Mouse (Mus musculus) limb, embryonic 10.5 days (tissue): Measurements from ENCODE around the gene Acr. TPM values are rescaled to one million over a fixed set of nuclear protein-coding genes. Genes with fewer than 3 reads are reported as not detected.

ENCODE experiments used
- DNase-seq: peaks from one replicate; pipeline ENCODE4 v3.0.0-alpha.2; 2017; ENCODE audit warnings: low spot score
- H3K27ac ChIP-seq: fragments of 300-500 bp; sonication (generic); 2 replicates; pipeline ENCODE4 v1.5.1; 2016; ENCODE audit warnings: mild to moderate bottlenecking
- H3K27me3 ChIP-seq: fragments of 300-500 bp; sonication (generic); 2 replicates; pipeline ENCODE4 v1.6.1; 2016; ENCODE audit warnings: low read depth, mild to moderate bottlenecking; ENCODE audit not compliant: poor library complexity, severe bottlenecking
- H3K36me3 ChIP-seq: fragments of 300-500 bp; sonication (generic); 2 replicates; pipeline ENCODE4 v1.6.1; 2016; ENCODE audit warnings: mild to moderate bottlenecking, moderate library complexity
- H3K4me1 ChIP-seq: fragments of 300-500 bp; sonication (generic); 2 replicates; pipeline ENCODE4 v1.6.1; 2016
- H3K4me3 ChIP-seq: fragments of 300-500 bp; sonication (generic); 2 replicates; pipeline ENCODE4 v1.5.1; 2016; ENCODE audit warnings: mild to moderate bottlenecking, moderate library complexity
- H3K9me3 ChIP-seq: fragments of 300-500 bp; sonication (generic); replicated peaks from 2 replicates; pipeline ENCODE4 v1.6.1; 2016; ENCODE audit warnings: mild to moderate bottlenecking
- WGBS: fragments of 180-500 bp; shearing (Covaris S2); methylation state at CpG from one replicate; pipeline ENCODE4 v1.1.7; 2016; 5-methylcytosine and 5-hydroxymethylcytosine counted together
- polyA plus RNA-seq: library from polyadenylated mRNA; unstranded; fragments of >200 nt; fragmentation: Nextera tagmentation; extraction: Ambion mirVana; gene quantifications from 2 replicates; pipeline ENCODE4 v1.2.1, GENCODE M21; 2016

Acr gene
- 0.10 TPM in 1 of 2 replicates, not detected in the other for polyA plus RNA-seq

DNA sequence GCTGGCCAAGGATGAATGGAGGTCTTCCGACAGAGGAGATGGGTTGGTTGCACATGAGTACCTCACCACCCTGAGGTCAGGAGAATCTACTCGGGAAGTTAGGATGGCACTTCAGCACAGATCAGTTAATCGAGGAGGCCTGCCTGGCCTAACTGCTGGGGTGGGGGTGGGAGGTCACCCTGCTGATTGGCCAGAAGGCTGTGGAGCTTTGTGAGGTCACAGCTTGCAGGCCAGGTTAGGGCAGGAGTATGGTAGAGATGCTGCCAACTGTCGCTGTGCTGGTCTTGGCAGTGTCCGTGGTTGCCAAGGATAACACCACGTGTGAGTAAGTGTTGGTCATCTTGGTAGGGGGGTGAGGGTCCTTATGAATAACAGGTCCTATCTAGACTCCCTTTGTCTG lies at the start of gene Acr:
Gene Acr, plus strand, starts transcription at position 213 of the 400 bp plus-strand sequence.
- Histone ChIP-seq H3K27ac (no peak within 1 kb of the TSS), H3K4me1 (no peaks in the 10 kb centered on the region), H3K27me3 (no peaks in the 10 kb centered on the region), H3K36me3 (no peaks in the 10 kb centered on the region), H3K9me3 (no peaks in the 10 kb centered on the region), H3K4me3 (no peak within 1 kb of the TSS)
- no peak for DNase-seq
- 88% methylated on average over 6 of the region's 6 CpGs for WGBS

DNA sequence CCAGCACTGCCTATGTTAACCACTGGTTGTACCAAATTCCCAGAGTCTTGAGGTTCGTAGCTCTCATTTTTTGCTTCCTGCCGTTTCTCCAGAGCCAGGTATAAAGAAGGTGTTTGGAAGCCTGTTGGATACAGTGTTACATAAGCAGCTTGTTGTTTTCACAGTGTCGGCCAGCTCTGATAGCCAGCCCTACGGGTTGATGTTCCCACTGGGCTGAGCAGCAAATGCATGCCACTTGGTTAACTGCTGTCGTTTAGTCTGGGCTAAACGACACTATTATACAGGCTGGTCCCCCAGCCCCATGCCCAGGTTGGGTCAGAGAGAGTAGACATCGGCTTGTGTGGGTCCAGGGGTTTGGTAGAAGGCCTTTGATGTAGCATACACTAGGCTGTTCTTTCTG lies 46.2 kb upstream of the Acr start:
- peaks cover 48% of the 10 kb centered on the region for H3K27me3 ChIP-seq
- H3K4me3 ChIP-seq = no peak overlapping the region
- WGBS = 62% methylated on average over 7 of the region's 7 CpGs
- no peaks in the 10 kb centered on the region for H3K36me3 ChIP-seq
- no peak overlapping the region for H3K27ac ChIP-seq
- peak; percentile 27 for DNase-seq
- H3K9me3 ChIP-seq = no peaks in the 10 kb centered on the region
- peaks cover 12% of the 10 kb centered on the region for H3K4me1 ChIP-seq

DNA sequence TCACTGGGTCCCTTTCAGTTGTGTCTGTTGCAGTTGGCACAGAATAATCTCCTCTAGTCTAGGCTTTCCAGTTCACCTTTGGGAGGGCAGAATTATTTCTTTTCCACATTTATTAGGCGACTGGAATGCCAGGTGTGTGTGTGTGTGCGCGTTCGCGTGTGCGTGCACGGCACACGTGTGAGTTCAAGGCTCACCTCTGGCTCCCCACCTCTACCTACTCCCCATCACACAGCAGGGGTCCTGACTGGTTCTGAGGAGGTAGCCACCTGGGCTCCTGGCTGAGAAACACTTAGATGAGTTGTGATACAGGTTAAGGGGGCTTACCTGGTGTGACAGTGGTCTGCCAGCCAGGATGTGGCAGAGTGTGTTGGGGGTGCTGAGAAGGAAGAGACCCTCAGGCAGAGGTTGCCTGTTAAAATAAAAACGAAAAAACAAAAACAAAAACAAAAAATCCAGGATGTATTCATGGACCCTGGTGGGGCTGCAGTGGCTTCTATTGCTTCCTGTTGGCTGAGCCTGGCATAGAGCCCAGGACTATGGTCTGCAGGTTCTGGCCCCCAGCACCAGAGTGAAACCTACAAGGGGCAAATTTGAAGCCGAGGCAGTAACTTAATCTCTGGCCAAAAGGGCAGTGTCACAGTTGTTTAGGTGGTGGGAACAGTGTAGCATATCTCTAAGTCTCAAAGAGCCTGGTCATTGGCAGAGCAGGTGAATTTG lies 45.4 kb upstream of the Acr start:
- no peaks in the 10 kb centered on the region for H3K9me3 ChIP-seq
- H3K27me3 ChIP-seq = peaks cover 48% of the 10 kb centered on the region
- 89% methylated on average over 10 of the region's 10 CpGs for WGBS
- H3K27ac ChIP-seq = no peak overlapping the region
- peak overlapping the region; percentile 72; the same call in 1 of the 2 replicates for H3K4me3 ChIP-seq
- H3K36me3 ChIP-seq = no peaks in the 10 kb centered on the region
- DNase-seq = peak; percentile 26
- peaks cover 12% of the 10 kb centered on the region for H3K4me1 ChIP-seq

DNA sequence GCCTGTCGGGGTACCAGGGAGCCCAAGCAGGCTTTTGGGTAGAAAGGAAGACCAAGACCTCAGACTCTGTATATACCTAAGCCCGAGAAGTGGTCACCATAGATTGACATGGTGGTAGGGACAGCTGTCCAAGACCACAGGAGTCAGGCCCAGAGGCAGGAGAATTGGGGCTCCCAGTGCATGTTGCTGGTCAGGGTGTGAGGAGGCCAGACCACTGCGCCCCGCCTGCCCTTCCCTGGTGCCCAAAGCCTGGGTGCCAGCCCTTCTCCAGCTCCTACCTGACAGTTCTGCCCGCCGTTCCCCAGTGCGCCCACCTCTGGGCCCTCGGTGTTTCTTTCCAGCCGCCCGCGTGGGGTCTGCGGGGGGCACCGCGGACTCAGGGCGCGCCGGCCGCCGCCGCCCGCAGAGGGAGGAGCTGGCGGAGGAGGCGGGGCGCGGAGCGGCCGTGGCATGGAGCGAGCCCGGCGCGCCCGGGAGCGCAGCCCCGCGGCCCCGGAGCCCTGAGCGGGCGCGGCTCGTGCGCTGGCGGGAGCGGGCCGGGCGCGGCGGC lies 44.8 kb upstream of the Acr start:
- H3K27me3 ChIP-seq = peaks cover 48% of the 10 kb centered on the region
- no peaks in the 10 kb centered on the region for H3K9me3 ChIP-seq
- peaks cover 12% of the 10 kb centered on the region for H3K4me1 ChIP-seq
- WGBS = 13% methylated on average over 46 of the region's 47 CpGs
- H3K36me3 ChIP-seq = no peaks in the 10 kb centered on the region
- peak overlapping the region; percentile 72 for H3K4me3 ChIP-seq
- no peak overlapping the region for H3K27ac ChIP-seq
- peak; percentile 53 for DNase-seq

DNA sequence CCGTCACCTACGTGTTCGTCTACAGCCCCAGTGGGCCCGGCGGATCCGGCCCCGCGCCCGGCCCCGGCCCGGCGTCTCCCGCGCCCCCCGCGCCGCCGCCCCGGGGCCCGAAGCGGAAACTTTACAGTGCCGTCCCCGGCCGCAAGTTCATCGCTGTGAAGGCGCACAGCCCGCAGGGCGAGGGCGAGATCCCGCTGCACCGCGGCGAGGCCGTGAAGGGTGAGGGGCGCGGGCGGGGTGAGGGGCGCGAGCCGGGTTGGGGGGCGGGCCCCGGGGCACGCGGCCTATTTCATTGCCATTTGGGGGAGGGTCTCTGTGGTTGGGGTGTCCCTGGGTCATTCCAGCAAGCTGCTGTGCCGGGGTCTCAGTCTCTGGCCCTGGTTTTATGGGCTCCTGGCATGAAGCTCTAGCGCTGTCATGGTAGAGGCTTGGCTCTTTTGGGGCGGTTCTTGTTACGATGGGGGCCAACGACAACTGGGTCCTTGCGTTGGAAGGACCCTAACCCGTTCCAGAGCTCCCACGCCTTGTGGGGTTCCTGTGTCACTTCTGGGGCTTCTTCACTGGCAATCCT lies 44.0 kb upstream of the Acr start:
- Histone ChIP-seq H3K4me3 (peak overlapping the region; percentile 72), H3K9me3 (no peaks in the 10 kb centered on the region), H3K36me3 (no peaks in the 10 kb centered on the region), H3K27ac (peak overlapping the region; percentile 67), H3K27me3 (peaks cover 48% of the 10 kb centered on the region), H3K4me1 (peaks cover 12% of the 10 kb centered on the region)
- WGBS = 6% methylated on average over 49 of the region's 52 CpGs
- peak; percentile 53 for DNase-seq

DNA sequence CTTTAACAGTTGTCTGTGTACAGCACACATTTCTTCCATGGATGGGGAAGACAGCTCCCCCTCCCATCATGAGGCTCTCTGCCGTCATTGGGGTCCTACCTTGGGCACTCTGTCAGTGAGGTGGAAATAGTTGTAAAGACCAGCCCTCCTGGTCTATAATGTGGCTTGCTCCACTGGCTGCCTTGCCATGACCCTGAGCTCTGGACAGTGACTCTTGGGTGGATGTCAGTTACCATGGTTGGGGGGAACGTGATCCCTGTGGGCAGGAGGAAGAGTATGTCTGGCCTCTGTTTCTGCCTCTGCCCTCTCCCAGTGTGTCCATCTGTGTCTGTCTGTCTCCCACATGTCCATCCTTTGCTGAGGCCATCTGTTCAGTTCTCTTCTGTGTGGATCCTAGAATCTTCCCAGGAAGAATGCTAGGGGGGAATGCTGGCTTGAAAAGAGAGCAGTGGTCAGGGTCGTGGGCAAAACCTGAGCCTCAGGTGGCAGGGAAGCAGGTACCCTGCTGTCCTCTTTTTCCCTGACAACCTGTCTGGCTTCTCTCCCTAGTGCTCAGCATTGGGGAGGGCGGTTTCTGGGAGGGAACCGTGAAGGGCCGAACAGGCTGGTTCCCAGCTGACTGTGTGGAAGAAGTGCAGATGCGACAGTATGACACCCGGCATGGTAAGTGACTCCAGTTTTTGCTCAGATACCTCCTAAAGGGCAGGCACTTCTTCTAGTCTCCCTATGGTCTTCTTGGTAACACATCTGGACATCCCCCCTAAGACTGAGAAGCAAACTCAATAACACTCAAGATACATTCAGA lies 43.3 kb upstream of the Acr start:
- Histone ChIP-seq H3K27me3 (peaks cover 48% of the 10 kb centered on the region), H3K9me3 (no peaks in the 10 kb centered on the region), H3K36me3 (no peaks in the 10 kb centered on the region), H3K4me3 (peak overlapping the region; percentile 72), H3K4me1 (peaks cover 12% of the 10 kb centered on the region), H3K27ac (no peak overlapping the region)
- peak; percentile 28 for DNase-seq
- WGBS = 68% methylated on average over 8 of the region's 8 CpGs

DNA sequence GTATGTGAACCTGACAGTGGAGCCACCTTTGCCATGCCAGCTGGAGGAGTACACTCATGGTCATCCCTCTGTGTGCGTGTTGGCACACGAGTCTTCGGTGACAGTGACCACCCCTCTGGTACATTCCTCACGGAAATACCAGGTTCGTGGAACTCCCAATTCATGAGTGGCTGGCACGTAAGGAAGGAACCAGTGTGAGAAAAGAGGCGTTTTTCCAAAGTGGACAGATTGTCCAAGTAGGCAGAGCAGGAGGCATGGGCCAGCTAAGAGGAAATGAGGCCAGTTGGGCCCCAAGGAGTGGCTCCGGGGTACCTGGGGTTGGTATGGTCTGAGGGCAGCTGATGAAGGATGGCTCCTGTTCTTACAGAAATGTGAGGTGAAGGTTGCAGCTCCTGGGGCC lies 42.7 kb upstream of the Acr start:
- no peaks in the 10 kb centered on the region for H3K9me3 ChIP-seq
- no peaks in the 10 kb centered on the region for H3K36me3 ChIP-seq
- peaks cover 12% of the 10 kb centered on the region for H3K4me1 ChIP-seq
- peak; percentile 25 for DNase-seq
- WGBS = 92% methylated on average over 8 of the region's 8 CpGs
- no peak overlapping the region for H3K27ac ChIP-seq
- peaks cover 48% of the 10 kb centered on the region for H3K27me3 ChIP-seq
- H3K4me3 ChIP-seq = no peak overlapping the region

DNA sequence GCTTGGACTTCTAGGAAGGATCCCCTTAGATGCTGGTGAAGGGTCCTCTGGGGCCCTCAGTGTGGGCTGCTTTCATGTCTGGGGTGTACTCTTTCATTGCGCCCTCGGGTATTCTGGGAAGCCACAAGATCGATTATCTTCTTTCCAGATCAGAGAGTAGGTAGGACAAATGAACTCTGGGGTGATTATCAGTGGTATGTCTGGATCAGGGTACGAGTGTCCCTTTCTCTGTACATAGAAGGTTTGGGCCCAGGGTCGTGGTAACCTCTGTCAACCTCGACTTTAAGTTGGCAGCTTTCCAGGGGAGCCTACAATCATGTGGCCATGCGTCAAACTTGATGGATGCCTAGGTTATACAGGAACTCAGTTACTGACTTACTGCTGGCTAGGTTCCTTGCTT lies 42.2 kb upstream of the Acr start:
- Histone ChIP-seq H3K27me3 (peaks cover 50% of the 10 kb centered on the region), H3K4me1 (peaks cover 12% of the 10 kb centered on the region), H3K9me3 (no peaks in the 10 kb centered on the region), H3K36me3 (no peaks in the 10 kb centered on the region), H3K27ac (no peak overlapping the region), H3K4me3 (no peak overlapping the region)
- 82% methylated on average over 7 of the region's 7 CpGs for WGBS
- DNase-seq = no peak

DNA sequence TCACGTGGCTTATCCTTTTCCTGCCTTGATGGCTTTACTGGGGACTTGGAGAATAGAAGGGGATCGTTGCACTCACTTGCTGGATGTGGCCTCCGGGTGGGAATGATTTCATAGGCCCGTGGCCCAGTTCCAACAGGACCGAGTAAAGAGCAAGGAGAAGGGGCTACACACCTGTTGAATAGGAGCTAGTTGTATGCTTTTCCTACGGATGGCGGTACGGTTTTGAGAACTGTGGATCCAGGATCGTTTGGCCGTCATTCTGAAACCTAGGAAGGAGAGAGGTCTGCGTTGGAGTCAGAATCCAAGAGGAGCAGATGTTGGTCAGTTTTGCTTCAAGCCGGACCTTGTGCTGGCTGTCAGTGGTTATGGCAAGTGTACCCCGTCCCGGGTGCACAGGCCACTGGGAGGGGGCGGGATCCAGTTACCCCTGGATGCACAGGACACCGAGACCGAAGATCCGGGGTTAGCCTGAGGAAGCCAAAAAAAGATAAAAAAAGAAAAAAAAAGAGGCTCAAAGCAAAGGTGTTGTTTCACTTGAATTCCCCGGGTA lies 41.3 kb upstream of the Acr start:
- Histone ChIP-seq H3K36me3 (0 out of 2 replicates have a peak, but pooled peaks cover 2% of the 10 kb centered on the region), H3K9me3 (no peaks in the 10 kb centered on the region), H3K4me3 (no peak overlapping the region), H3K27me3 (peaks cover 50% of the 10 kb centered on the region), H3K27ac (no peak overlapping the region), H3K4me1 (peaks cover 12% of the 10 kb centered on the region)
- 93% methylated on average over 19 of the region's 19 CpGs for WGBS
- DNase-seq = no peak

DNA sequence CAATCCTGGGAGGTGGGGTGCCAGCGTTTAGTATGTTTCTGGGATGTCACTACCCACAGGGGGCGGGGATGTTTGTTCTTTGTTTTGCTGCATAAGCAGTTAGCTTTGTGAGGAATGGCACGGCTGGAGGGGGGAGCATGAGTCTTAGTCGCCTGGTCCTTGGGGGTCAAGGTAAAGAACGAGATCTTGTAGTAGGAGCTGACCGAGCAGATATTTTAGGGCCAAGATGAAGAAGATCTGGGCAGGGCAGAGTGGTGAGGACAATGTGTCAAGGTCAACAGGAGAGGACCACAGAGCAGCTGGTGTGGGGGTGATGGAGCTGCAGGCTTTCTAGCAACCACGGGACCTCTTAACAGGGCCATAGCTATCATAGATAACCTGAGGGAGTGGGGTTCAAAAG lies 40.7 kb upstream of the Acr start:
- H3K36me3 ChIP-seq = 0 out of 2 replicates have a peak, but pooled peaks cover 2% of the 10 kb centered on the region
- no peak for DNase-seq
- H3K27me3 ChIP-seq = peaks cover 47% of the 10 kb centered on the region
- 84% methylated on average over 7 of the region's 7 CpGs for WGBS
- H3K27ac ChIP-seq = no peak overlapping the region
- H3K4me3 ChIP-seq = no peak overlapping the region
- peaks cover 18% of the 10 kb centered on the region for H3K4me1 ChIP-seq
- H3K9me3 ChIP-seq = no peaks in the 10 kb centered on the region

DNA sequence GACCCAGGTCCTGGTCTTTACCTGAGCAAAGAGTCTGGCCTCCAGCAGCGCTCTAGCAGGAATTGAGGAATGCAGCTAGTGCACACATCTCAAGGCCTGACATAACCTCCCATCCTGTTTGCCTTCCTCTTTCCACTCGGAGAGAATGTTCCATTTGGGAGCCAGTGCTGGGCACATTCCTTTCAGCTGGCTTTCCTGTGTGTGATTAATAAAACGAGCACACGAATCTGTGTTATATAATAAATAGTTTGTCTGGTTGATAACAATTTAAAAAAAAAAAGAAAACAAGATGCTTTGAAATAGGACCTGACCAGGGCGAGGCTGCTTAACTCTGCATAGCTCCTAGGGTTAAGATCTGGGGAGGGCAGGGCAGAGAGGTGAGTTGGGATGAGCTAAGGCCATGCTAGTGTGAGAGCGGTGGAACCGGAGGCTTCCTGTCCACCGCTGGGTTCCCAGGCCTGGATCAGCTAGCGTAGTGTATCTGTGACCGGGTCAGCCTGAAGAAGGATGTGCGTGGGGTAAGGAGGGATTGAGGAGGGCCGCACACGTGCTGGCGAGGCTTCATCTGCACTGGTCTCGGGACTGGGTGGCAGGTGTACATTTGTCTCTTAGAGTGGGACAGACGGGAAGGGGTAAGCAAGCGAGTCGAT lies 39.8 kb upstream of the Acr start:
- WGBS = 90% methylated on average over 18 of the region's 18 CpGs
- Histone ChIP-seq H3K4me1 (peaks cover 24% of the 10 kb centered on the region), H3K27me3 (peaks cover 42% of the 10 kb centered on the region)

DNA sequence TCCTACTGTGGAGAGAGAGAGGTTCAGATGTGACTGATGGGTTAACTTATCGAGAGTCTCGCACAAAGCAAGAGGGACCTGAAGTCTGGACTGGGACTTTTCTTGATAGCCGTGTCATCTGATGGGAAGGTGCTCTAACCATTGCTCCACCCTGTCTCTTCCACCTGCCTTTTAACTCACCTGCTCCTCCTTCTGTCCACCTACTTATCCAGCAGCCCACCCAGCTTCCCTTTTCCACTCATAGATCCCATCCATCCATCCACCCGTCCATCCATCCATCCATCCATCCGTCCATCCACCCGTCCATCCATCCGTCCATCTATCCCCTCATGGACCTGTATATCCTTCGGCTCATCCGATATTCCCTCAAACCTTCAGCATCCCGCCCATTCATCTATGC lies 39.2 kb upstream of the Acr start:
- H3K27ac ChIP-seq = no peak overlapping the region
- H3K9me3 ChIP-seq = no peaks in the 10 kb centered on the region
- no peak for DNase-seq
- H3K27me3 ChIP-seq = peaks cover 40% of the 10 kb centered on the region
- 0 out of 2 replicates have a peak, but pooled peaks cover 2% of the 10 kb centered on the region for H3K36me3 ChIP-seq
- H3K4me3 ChIP-seq = no peak overlapping the region
- WGBS = 90% methylated on average over 10 of the region's 10 CpGs
- peaks cover 21% of the 10 kb centered on the region for H3K4me1 ChIP-seq

More for the DNA sequence above, 39.8 kb upstream of the Acr start:
- no peak for DNase-seq
- no peaks in the 10 kb centered on the region for H3K9me3 ChIP-seq
- H3K27ac ChIP-seq = no peak overlapping the region
- H3K4me3 ChIP-seq = no peak overlapping the region
- H3K36me3 ChIP-seq = 0 out of 2 replicates have a peak, but pooled peaks cover 2% of the 10 kb centered on the region
